Mouse (Mus musculus) megakaryocyte, embryonic 14.5 days (primary cell): ENCODE measurements around the gene Ino80.

Experiments used
- FLI1 ChIP-seq: IDR thresholded peaks from 2 replicates; pipeline ENCODE4 v1.6.1; 2012; ENCODE audit warnings: low read length, inconsistent platforms, mixed read lengths
- GATA1 ChIP-seq: IDR thresholded peaks from 3 replicates; pipeline ENCODE4 v1.6.1; 2012; ENCODE audit warnings: mixed read lengths, low read length, inconsistent platforms, borderline replicate concordance

DNA sequence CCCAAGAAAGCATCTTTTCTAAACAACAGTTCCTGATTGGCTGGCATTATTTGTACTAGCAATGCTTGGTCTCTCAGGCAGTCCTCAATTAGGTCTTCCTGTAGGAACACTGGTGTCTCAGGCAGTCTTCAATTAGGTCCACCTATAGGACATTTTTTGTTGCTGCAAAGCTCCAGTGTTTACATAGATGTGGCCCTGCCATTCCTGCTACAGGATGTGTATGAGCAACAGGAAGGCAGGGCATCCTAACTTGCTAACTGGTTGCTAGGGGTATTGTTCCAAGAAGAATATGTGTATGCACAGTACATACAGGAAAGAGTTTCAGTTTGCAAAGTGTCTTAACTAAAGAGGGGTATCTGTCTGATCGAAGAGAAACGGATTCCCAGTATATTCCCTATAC is 18.6 kb upstream of the Ino80 start:
- TF ChIP-seq GATA1 (no peak), FLI1 (no peak)
